Mouse (Mus musculus) layer of hippocampus, adult 8-10 months (tissue): ENCODE results near the gene Hic2. TPM values are rescaled to one million over a fixed set of nuclear protein-coding genes. Genes with fewer than 3 reads are reported as not detected.

ENCODE experiments used
- DNase-seq, 2 experiments: peaks; one replicate each; pipeline ENCODE4 v3.0.0; 2022; ENCODE audit warnings: low spot score in 2 of 2
- total RNA-seq, 4 experiments: library from RNA; stranded (reverse); gene quantifications; 2 replicates each; pipeline ENCODE4 v1.2.4; 2022

Gene Hic2
- total RNA-seq, 4 experiments from 2014 or later: 4.1 to 7.2 (median 6.5) TPM

- peak; percentile 24 to 25 for DNase-seq
These were observed 528 bp downstream of the Hic2 start for GRCm38 (mm10) chr16:17233702-17234498.

GRCm38 (mm10) chr16:17234499-17234895 lies 1.1 kb downstream of the Hic2 start:
- DNase-seq: peak in 1 of 2 experiments; percentile 40

- peak; percentile 23 to 41 for DNase-seq
These were observed 1.7 kb downstream of the Hic2 start for GRCm38 (mm10) chr16:17234916-17235665.

- no peak for DNase-seq
These were observed 4.3 kb downstream of the Hic2 start for GRCm38 (mm10) chr16:17237634-17238033.

GRCm38 (mm10) chr16:17239409-17239808 lies 6.0 kb downstream of the Hic2 start:
- no peak for DNase-seq

- DNase-seq: no peak
These were observed 10.4 kb downstream of the Hic2 start for GRCm38 (mm10) chr16:17243731-17244130.

GRCm38 (mm10) chr16:17244996-17245395 lies 11.6 kb downstream of the Hic2 start:
- DNase-seq: no peak

- DNase-seq: no peak
These were observed 14.4 kb downstream of the Hic2 start for GRCm38 (mm10) chr16:17247727-17248126.

- DNase-seq: no peak
These were observed 15.8 kb downstream of the Hic2 start for GRCm38 (mm10) chr16:17249135-17249534.

GRCm38 (mm10) chr16:17251539-17251938 lies 18.2 kb downstream of the Hic2 start:
- peak in 1 of 2 experiments; percentile 38 for DNase-seq

- no peak for DNase-seq
These were observed 18.8 kb downstream of the Hic2 start for GRCm38 (mm10) chr16:17252086-17252726.

GRCm38 (mm10) chr16:17252841-17253240 lies 19.5 kb downstream of the Hic2 start:
- no peak for DNase-seq

- DNase-seq: no peak
These were observed 20.7 kb downstream of the Hic2 start for GRCm38 (mm10) chr16:17254005-17254597.

GRCm38 (mm10) chr16:17255270-17255669 lies 21.9 kb downstream of the Hic2 start:
- DNase-seq: no peak

- DNase-seq: peak in 1 of 2 experiments; percentile 46
These were observed 24.0 kb downstream of the Hic2 start for GRCm38 (mm10) chr16:17257359-17257821.

- DNase-seq: no peak
These were observed 25.5 kb downstream of the Hic2 start for GRCm38 (mm10) chr16:17258917-17259316.

GRCm38 (mm10) chr16:17261341-17261740 lies 28.0 kb downstream of the Hic2 start:
- DNase-seq: no peak

- no peak for DNase-seq
These were observed 32.7 kb downstream of the Hic2 start for GRCm38 (mm10) chr16:17266113-17266512.

GRCm38 (mm10) chr16:17267937-17268336 lies 34.6 kb downstream of the Hic2 start:
- no peak for DNase-seq

GRCm38 (mm10) chr16:17269872-17270271 lies 36.5 kb downstream of the Hic2 start:
- no peak for DNase-seq

- DNase-seq: no peak
These were observed 37.8 kb downstream of the Hic2 start for GRCm38 (mm10) chr16:17271124-17271523.
